Mouse (Mus musculus) myocyte (in vitro differentiated cells): ENCODE measurements around the gene Hs1bp3.

Experiments
- CEBPB ChIP-seq: IDR thresholded peaks from 2 replicates; pipeline ENCODE4 v1.6.1; 2011; ENCODE audit warnings: mild to moderate bottlenecking, moderate library complexity; ENCODE audit not compliant: poor library complexity, insufficient read depth, severe bottlenecking
- E2F4 ChIP-seq: IDR thresholded peaks from one replicate; pipeline ENCODE4 v1.6.1; 2011; ENCODE audit warnings: mild to moderate bottlenecking, control low read depth, moderate library complexity; ENCODE audit not compliant: insufficient read depth
- MAX ChIP-seq: IDR thresholded peaks from one replicate; pipeline ENCODE4 v1.6.1; 2011; ENCODE audit warnings: low read depth, mild to moderate bottlenecking, control low read depth
- MYOD1 ChIP-seq, 3 experiments: IDR thresholded peaks; one replicate each; pipeline ENCODE4 v1.6.1; 2011; ENCODE audit warnings: control low read depth in 2 of 3, low read depth in 2 of 3, mild to moderate bottlenecking in 2 of 3, moderate library complexity in 1 of 3; ENCODE audit not compliant: insufficient read length in 2 of 3, control insufficient read depth in 1 of 3
- MYOG ChIP-seq, 3 experiments: IDR thresholded peaks; one replicate each; pipeline ENCODE4 v1.6.1; 2011; ENCODE audit warnings: control low read depth in 2 of 3, low read depth in 2 of 3, mild to moderate bottlenecking in 2 of 3; ENCODE audit not compliant: insufficient read length in 2 of 3, control insufficient read depth in 1 of 3, insufficient read depth in 1 of 3
- POLR2A ChIP-seq: IDR thresholded peaks from one replicate; pipeline ENCODE4 v1.6.1; 2011; ENCODE audit warnings: low read depth, mild to moderate bottlenecking, control low read depth, moderate library complexity; ENCODE audit not compliant: insufficient read length
- POLR2AphosphoS2 ChIP-seq: IDR thresholded peaks from one replicate; pipeline ENCODE4 v1.6.1; 2011; ENCODE audit warnings: low read depth, control low read depth; ENCODE audit not compliant: insufficient read length
- REST ChIP-seq: IDR thresholded peaks from one replicate; pipeline ENCODE4 v1.6.1; 2011; ENCODE audit warnings: mild to moderate bottlenecking, control low read depth, moderate library complexity; ENCODE audit not compliant: insufficient read depth, insufficient read length
- SRF ChIP-seq: IDR thresholded peaks from one replicate; pipeline ENCODE4 v1.6.1; 2011; ENCODE audit warnings: low read depth; ENCODE audit not compliant: control insufficient read depth, insufficient read length
- TCF12 ChIP-seq: IDR thresholded peaks from one replicate; pipeline ENCODE4 v1.6.1; 2011; ENCODE audit warnings: mild to moderate bottlenecking, control low read depth; ENCODE audit not compliant: poor library complexity, insufficient read depth, severe bottlenecking
- TCF3 ChIP-seq: IDR thresholded peaks from one replicate; pipeline ENCODE4 v1.6.1; 2011; ENCODE audit warnings: low read depth, control low read depth; ENCODE audit not compliant: insufficient read length
- USF1 ChIP-seq: IDR thresholded peaks from one replicate; pipeline ENCODE4 v1.6.1; 2011; ENCODE audit warnings: low read depth, mild to moderate bottlenecking, control low read depth, moderate library complexity

DNA sequence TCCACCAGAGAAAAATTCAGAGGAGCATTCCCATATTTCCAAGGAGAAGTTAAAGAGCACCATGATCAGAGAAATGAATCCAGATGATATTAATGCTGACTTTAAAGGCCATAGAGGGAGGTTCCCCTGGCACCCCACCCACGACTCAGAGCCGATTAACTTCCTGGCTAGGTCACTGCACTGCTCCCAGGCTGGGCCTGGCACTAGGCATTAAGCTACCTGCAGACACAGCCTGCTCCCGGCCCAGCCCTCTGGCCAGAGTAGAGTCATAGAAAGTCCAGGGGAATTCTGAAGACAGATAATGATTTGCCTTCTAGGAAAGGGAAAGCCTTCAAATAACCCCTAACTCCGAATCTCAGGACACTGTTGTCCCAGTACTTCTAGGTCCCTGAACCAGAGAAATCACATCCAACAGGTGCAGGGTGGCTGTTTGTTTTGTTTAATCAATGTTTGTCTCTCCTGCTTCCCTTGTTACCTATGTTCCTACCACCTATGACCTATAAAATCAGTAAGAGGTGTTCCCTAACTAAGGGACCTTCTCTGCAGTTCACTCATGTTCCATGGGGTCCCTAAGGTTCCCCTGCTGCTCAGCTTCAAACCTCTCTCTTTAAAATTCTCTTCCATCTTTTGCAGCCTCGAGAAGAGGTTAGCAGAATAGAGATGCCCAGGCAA, 52.8 kb downstream of the Hs1bp3 start:
- no peak for TF ChIP-seq MYOG (IDR thresholded peaks at IDR 0.05; ENCODE audit: control insufficient read depth in 1 of 3, insufficient read depth in 1 of 3, insufficient read length in 2 of 3, low read depth in 2 of 3)
- TF ChIP-seq USF1, result no peak
- no peak for TF ChIP-seq MYOD1 (IDR thresholded peaks at IDR 0.05; ENCODE audit: control insufficient read depth in 1 of 3, insufficient read length in 2 of 3, low read depth in 2 of 3)
- TF ChIP-seq TCF3, result no peak
- no peak for TF ChIP-seq POLR2A
- no peak for TF ChIP-seq E2F4
- no peak for TF ChIP-seq CEBPB
- no peak for TF ChIP-seq TCF12
- no peak for TF ChIP-seq REST
- no peak for TF ChIP-seq POLR2AphosphoS2
- TF ChIP-seq MAX, result no peak
- TF ChIP-seq SRF, result no peak
